Mouse (Mus musculus) kidney, postnatal 36 days (tissue): ENCODE measurements around the gene Vmn2r89.
"Not testable (repeated sequence)": the region's sequence is repeated elsewhere in the genome, so short reads cannot be mapped to it uniquely, and the experiment has no call there.

Experiments used
- DNase-seq, 2 experiments: peaks; one replicate each; pipeline ENCODE4 v3.0.0; 2021 to 2022; ENCODE audit warnings: mixed read lengths in 2 of 2

The Vmn2r89 gene

GRCm38 (mm10) chr14:51451557-51451956 lies at the start of gene Vmn2r89:
Gene Vmn2r89 (plus strand): TSS chr14:51451857.
- DNase-seq: not testable (repeated sequence)

GRCm38 (mm10) chr14:51410520-51410919 lies 41.1 kb upstream of the Vmn2r89 start, which contains the start of gene Vmn2r88:
Gene Vmn2r88 (plus strand): TSS chr14:51410820.
- no peak for DNase-seq

- DNase-seq: no peak
Observed at GRCm38 (mm10) chr14:51423885-51424284, 27.8 kb upstream of the Vmn2r89 start.

- DNase-seq: not testable (repeated sequence)
Observed at GRCm38 (mm10) chr14:51430138-51430537, 21.5 kb upstream of the Vmn2r89 start.

GRCm38 (mm10) chr14:51434546-51434945 lies 17.1 kb upstream of the Vmn2r89 start:
- peak in 1 of 2 experiments; percentile 1 for DNase-seq

GRCm38 (mm10) chr14:51435020-51435419 lies 16.6 kb upstream of the Vmn2r89 start:
- DNase-seq: no peak

GRCm38 (mm10) chr14:51438955-51439354 lies 12.7 kb upstream of the Vmn2r89 start:
- DNase-seq: no peak

- peak; percentile 6 to 15 for DNase-seq
Observed at GRCm38 (mm10) chr14:51480278-51480677, 28.6 kb downstream of the Vmn2r89 start.

GRCm38 (mm10) chr14:51481332-51482015 lies 29.8 kb downstream of the Vmn2r89 start:
- peak in 1 of 2 experiments; percentile 4 for DNase-seq

- no peak for DNase-seq
Observed at GRCm38 (mm10) chr14:51482051-51482715, 30.5 kb downstream of the Vmn2r89 start.

GRCm38 (mm10) chr14:51482971-51483381 lies 31.3 kb downstream of the Vmn2r89 start:
- DNase-seq: not testable (repeated sequence)

GRCm38 (mm10) chr14:51483671-51484070 lies 32.0 kb downstream of the Vmn2r89 start:
- DNase-seq: no peak

- DNase-seq: no peak
Observed at GRCm38 (mm10) chr14:51486111-51486510, 34.5 kb downstream of the Vmn2r89 start.

GRCm38 (mm10) chr14:51495781-51496180 lies 44.1 kb downstream of the Vmn2r89 start:
- DNase-seq: peak; percentile 7 to 30

GRCm38 (mm10) chr14:51496955-51497354 lies 45.3 kb downstream of the Vmn2r89 start:
- no peak for DNase-seq

- no peak for DNase-seq
Observed at GRCm38 (mm10) chr14:51497958-51498357, 46.3 kb downstream of the Vmn2r89 start.

- no peak for DNase-seq
Observed at GRCm38 (mm10) chr14:51499707-51500275, 48.1 kb downstream of the Vmn2r89 start.

GRCm38 (mm10) chr14:51500461-51500860 lies 48.8 kb downstream of the Vmn2r89 start:
- DNase-seq: no peak

GRCm38 (mm10) chr14:51507416-51507815 lies 55.8 kb downstream of the Vmn2r89 start:
- DNase-seq: no peak
